Mouse (Mus musculus) lung, postnatal 0 days (tissue): Measurements from ENCODE around the gene Mettl14.

Source experiments
- CTCF ChIP-seq: IDR thresholded peaks from 2 replicates; pipeline ENCODE4 v1.5.1; 2016; ENCODE audit warnings: antibody characterized with exemption, mild to moderate bottlenecking
- EP300 ChIP-seq: IDR thresholded peaks from 2 replicates; pipeline ENCODE4 v1.6.1; 2016; ENCODE audit warnings: antibody characterized with exemption, mild to moderate bottlenecking, control low read depth

DNA sequence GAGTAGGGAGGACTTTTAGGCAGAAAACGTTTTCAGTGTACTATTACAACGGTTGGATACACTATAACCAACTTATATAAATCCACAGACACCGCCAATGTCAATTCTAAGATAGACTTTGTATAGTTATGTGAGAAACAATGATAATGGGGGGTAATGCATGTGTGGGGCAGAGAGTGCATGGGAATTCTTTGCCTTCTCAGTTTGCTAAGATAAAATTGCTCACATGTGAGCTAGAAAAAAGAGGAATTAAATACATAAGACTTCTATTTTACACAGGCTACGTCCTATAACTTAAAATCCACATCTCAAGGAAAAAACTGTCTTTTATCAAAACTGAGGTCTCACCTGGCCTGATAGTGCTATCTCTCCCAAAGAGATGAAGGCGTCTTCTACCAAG lies 15.0 kb downstream of the Mettl14 start:
- TF ChIP-seq CTCF = no peak
- TF ChIP-seq EP300 = no peak
